Mouse (Mus musculus): ENCODE measurements around the gene Pafah1b2.

Pafah1b2 gene

DNA sequence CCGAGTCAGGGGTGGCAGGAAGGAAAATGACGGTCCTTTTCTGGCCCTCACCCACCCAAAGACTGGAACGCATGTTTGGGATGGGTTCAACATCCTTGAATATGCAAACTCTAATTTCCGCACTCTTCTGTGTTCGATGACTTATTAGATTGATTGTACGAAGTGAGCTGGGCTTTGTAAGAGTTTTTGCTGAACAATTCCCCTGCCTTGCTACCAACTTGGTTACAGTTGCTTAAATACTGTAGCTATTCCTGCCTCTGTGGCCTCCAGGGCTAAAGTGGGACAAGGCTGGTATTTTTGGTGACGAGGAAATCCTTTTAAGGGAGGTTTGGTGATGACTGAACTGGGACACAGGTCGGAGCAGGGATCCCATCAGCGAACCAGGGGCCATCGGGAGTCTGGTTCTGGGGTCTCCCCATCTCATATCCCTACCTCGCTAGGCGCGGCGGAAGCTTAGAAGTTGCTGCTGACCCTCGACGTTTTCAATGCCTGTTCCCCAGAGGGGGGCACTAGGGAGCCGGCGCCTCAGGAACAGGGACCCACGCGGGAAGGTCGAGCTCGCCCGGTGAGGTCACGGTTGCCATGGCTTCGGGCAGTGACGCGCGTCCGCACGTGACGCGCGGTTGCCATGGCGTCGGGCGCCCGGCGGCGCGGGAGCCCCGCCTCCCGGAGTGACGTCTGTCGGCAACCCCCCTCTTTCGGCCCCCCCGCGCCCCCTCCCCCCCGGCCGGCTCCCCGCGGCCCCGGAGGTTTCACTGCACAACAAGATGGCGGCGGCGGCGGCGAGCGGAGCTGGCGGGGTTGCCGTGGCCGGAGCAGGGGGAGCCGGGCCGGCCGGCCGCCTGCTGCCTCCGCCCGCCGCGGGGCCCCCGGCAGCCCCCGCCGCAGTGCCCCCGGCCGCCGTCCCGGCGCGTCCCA is at the start of gene Pafah1b2, which contains the start of gene Sik3:
Pafah1b2 (minus strand) TSS at position 600 of the 918 bp plus-strand sequence.
Sik3 (plus strand) TSS at position 730 of the 918 bp plus-strand sequence.
- peak; percentile 96 for DNase-seq

DNA sequence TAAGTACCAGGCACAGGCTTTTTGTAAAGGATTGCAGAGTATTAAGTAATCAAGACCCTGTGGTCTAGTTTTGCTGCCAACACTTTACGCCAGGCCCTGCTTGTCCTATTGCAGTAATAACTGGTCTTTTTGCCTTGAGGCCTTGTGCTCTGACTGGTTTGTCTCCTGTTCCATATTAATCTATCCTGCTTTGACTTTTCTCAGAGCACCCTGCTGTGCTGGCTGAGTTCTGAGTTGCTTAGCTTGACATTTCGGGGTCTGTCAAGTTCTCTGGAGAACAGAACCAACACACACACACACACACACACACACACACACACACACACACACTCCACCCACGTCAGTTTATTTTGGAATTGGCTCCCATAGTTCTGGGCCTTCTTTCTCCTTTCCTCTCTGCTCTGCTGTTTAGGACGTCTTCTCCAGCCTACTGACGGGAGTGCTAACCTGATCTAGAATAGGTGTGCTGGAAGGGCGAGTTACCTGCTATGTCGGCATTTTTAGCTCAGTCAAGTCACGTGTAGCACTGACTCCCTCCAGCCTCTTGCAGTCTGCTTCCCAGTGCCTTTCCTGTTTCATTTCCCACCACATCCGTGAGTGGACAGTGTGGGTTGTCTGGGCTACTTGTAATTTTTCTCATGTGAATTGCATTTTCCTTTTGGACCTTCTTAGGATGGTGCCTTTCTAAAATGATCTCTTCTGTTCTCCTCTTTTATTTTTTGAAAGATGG is 49.4 kb upstream of the Pafah1b2 start:
- no peak for DNase-seq

DNA sequence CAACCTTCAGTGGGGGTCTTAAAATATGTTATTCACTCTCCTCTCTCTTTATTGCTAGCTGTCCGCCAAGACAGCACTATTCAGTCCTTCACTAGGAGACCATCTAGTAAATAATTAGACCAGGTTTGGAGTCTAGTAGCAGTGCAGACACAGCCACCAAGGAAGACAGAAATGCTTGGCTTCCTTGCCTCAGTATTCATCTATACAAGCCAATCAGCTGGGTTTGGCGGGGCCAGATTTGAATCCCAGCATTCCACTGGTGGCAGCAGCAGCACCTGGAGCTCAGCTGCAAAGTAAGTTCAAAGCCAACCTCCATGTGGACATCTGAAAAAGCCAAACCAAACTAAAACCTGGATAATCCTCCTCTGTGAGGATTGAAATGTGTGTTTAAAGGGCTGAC is 47.8 kb upstream of the Pafah1b2 start:
- DNase-seq = no peak

GRCm38 (mm10) chr9:46058065-46058464 is 45.6 kb upstream of the Pafah1b2 start:
- DNase-seq = no peak

GRCm38 (mm10) chr9:46053014-46053666 is 40.6 kb upstream of the Pafah1b2 start:
- DNase-seq = peak; percentile 48

GRCm38 (mm10) chr9:46050203-46050602 is 37.7 kb upstream of the Pafah1b2 start:
- no peak for DNase-seq

DNA sequence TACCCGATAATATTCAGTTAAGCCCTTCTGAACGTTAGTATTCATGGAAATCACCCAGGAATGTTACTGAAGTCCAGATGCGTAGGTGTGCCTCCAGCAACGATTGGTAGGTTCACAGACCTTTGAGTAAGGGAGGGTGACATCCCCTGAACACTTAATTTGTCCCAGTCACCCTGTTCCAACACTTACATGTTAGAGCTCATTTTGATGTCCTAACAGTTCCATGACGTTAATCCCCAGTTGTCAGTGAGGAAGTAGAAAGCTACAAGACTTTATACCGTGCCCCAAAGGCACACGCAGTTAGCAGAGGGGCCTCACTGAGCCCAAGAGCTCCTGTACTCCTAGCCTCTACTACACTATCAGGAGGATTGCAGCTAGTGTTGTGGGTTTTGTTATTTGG is 37.0 kb upstream of the Pafah1b2 start:
- DNase-seq = no peak

DNA sequence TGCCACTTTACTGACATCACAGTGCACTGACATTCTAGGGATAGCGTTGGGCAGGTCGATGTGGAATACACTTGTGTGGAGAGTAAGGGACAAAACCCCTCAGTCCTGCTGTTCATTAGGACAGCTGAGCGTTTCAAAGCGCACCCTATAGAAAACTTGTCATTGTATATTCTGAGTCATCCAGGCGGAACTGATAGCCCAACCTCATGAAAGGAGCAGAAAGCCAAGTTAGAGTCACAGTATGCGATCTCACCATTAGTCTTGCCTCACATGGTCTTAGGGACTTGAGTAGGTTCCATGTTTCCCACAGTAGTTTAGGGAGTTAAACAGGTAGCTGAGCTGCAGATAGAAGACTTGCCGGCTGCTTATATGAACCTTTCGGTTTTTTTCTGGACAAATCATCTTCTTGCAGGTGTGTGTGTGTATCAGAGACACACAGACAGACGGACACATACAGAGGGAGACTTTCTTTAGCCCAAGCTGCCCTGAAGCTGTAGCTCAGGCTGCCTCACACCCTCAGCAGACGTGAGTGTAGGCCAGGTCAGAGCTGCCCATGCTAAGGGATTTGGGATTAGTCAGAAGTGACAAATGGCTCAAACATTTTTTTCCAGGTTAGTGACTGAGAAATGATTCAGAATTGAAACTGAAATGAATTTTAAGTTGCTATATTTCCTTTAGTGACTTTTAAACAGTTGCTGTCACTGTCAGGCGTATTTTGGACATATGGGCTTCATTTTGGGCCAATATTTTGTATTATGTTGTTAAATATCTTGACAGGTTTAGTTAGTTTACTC is 34.4 kb upstream of the Pafah1b2 start:
- no peak for DNase-seq

- no peak for DNase-seq
Observed at GRCm38 (mm10) chr9:46043626-46044025, 31.1 kb upstream of the Pafah1b2 start.

DNA sequence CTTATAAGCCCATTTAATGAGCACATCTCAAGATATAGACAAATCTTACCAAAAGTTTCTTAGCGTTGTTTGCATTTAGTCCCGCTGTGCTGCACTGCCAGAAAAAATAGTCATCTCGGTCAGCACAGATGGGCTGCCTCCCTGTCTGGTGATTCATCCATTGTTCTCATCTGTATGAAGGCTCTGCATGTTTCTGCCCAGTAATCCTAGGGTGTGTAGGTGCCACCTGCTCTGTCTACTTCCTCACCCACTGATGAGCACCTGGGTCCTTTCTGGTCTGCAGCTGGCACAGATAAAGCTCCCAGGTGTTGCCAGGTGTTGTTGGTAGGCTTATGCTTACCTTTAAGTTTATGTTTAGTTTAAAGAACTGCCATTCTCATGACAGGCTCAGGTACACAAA is 29.9 kb upstream of the Pafah1b2 start:
- no peak for DNase-seq

GRCm38 (mm10) chr9:46041186-46041585 is 28.7 kb upstream of the Pafah1b2 start:
- no peak for DNase-seq

DNA sequence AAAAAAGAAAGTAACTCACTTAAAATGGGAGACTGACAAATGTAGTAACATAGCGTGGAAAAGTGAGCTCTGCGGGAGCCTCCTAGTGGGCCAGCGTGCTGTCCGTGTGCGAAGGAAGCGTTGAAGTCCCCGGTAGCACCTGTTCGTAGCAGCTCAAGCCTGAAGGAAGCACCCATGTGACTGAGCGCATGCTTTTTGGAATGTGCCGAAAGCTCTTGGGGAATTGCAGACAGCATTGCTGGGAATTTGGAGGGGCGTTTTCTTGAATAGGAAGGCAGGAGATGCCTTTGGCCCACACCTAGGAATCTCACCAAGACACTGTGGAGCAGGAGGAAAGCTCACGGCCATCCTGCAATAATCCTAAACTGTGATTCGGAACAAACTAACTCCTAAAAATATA is 26.3 kb upstream of the Pafah1b2 start:
- DNase-seq = no peak

DNA sequence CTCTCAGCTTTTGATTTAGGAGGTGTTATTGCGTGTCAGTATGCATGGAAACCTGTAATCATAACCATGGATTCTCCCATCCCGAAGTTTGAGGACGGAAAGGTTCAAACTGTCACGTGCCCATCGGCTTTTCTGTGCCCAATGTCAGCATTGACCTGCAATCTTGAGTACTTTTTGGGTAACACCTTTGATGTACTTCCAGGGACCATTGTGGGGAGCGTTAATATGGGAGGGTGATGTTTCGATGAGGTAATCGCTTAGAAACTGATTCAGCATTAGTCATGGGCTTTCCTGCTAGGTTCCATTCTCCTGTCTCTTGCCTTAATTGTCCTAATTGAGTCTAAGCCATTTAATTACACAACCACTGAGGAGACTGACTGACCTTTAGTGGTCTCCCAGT is 24.4 kb upstream of the Pafah1b2 start:
- DNase-seq = no peak

- no peak for DNase-seq
Observed at GRCm38 (mm10) chr9:46035290-46035871, 22.9 kb upstream of the Pafah1b2 start.

GRCm38 (mm10) chr9:46033862-46034261 is 21.4 kb upstream of the Pafah1b2 start:
- DNase-seq = no peak

DNA sequence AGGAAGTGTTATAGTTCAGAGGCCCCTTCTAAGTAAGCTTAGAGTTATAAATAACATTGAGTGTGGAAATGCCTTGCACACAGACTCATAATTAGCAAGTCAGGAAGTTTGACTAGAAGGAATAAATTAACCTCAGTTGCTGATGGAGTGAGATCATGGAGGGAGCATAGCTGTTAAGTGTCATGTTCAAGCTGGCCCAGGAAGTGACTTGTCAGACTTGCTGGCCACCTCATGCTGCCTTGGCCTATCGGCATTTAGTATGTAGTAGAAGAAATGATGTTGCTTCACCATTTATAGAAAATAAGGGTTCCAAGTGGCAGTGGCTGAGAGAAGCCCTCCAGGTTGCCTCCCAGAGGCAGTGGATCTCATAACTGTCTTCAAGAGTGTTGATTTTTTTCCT is 20.6 kb upstream of the Pafah1b2 start:
- DNase-seq = no peak

- no peak for DNase-seq
Observed at GRCm38 (mm10) chr9:46032190-46032589, 19.7 kb upstream of the Pafah1b2 start.

- no peak for DNase-seq
Observed at GRCm38 (mm10) chr9:46030968-46031367, 18.5 kb upstream of the Pafah1b2 start.

DNA sequence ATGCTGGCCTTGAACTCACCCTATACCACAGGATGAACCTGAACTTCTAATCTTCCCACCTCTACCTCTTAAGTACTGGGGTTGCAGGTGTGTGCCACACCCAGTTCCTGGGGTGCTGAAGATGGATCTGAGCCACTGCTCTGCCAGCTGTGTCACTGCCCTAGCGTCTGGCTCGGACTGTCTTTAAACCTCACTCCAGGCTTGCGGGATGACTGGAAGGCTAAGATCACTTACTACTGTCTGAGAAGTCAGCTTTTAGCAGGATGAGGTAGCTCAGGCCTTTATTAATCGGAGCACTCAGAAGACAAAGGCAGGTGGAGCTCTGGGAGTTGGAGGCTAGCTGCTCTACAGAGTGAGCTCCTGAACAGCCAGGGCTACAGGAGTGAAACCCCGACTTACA is 17.7 kb upstream of the Pafah1b2 start:
- DNase-seq = no peak

- no peak for DNase-seq
Observed at GRCm38 (mm10) chr9:46029534-46029933, 17.0 kb upstream of the Pafah1b2 start.

DNA sequence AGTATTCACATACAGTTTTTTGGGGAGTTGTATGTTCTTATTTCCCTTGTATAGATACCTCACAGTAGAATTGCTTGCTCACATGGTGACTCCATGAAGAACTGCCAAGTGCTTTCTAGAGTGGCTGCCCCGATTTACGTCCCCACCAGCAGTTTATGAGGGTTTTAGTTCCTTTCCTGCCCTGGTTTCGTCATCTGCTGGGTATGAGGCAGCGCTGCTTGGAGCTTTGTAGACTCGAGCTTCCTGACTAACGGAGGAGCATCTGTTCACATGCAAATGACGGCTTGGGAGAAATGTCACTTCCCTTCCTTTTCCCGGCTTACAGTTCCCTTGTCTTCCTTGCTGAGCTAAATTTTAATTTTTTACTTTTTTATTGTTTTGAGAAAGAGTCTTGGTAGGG is 15.5 kb upstream of the Pafah1b2 start:
- DNase-seq = no peak
